Mouse (Mus musculus) embryonic facial prominence, embryonic 12.5 days (tissue): ENCODE data around the gene AC140267.1. TPM values are rescaled to one million over a fixed set of nuclear protein-coding genes. Genes with fewer than 3 reads are reported as not detected.

Experiments used
- ATAC-seq: fragments of 200-750 bp; cut with Nextera tagmentation; 2 replicates; pipeline ENCODE4 v1.8.0; 2017; ENCODE audit not compliant: insufficient number of reproducible peaks, insufficient read depth, low FRiP score, low TSS enrichment
- H3K27ac ChIP-seq: fragments of 300-500 bp; sonication (generic); 2 replicates; pipeline ENCODE4 v1.5.1; 2016; ENCODE audit warnings: mild to moderate bottlenecking
- H3K27me3 ChIP-seq: fragments of 300-500 bp; sonication (generic); 2 replicates; pipeline ENCODE4 v1.6.1; 2016; ENCODE audit warnings: mild to moderate bottlenecking, moderate library complexity
- H3K36me3 ChIP-seq: fragments of 300-500 bp; sonication (generic); 2 replicates; pipeline ENCODE4 v1.6.1; 2016; ENCODE audit warnings: mild to moderate bottlenecking
- H3K4me1 ChIP-seq: fragments of 300-500 bp; sonication (generic); 2 replicates; pipeline ENCODE4 v1.6.1; 2016
- H3K4me2 ChIP-seq: fragments of 300-500 bp; sonication (generic); replicated peaks from 2 replicates; pipeline ENCODE4 v1.6.1; 2016; ENCODE audit warnings: mild to moderate bottlenecking, moderate library complexity
- H3K4me3 ChIP-seq: fragments of 300-500 bp; sonication (generic); 2 replicates; pipeline ENCODE4 v1.5.1; 2016; ENCODE audit warnings: mild to moderate bottlenecking
- H3K9ac ChIP-seq: fragments of 300-500 bp; sonication (generic); 2 replicates; pipeline ENCODE4 v1.6.1; 2016; ENCODE audit warnings: mild to moderate bottlenecking, moderate library complexity
- H3K9me3 ChIP-seq: fragments of 300-500 bp; sonication (generic); 2 replicates; pipeline ENCODE4 v1.6.1; 2016; ENCODE audit warnings: mild to moderate bottlenecking, moderate library complexity
- WGBS: fragments of 180-500 bp; shearing (Covaris S2); methylation state at CpG from one replicate; pipeline ENCODE4 v1.1.7; 2016; 5-methylcytosine and 5-hydroxymethylcytosine counted together
- polyA plus RNA-seq: library from polyadenylated mRNA; unstranded; fragments of >200 nt; fragmentation: Nextera tagmentation; extraction: Ambion mirVana; gene quantifications from 2 replicates; pipeline ENCODE4 v1.2.1, GENCODE M21; 2016

AC140267.1 gene
- polyA plus RNA-seq, 1 experiment from 2014 or later, result 1.6 TPM

GRCm38 (mm10) chr15:80277107-80277506 is 41.5 kb downstream of the AC140267.1 start:
- ATAC-seq, result no peak
- H3K9me3 ChIP-seq, result no peaks in the 10 kb centered on the region
- no peaks in the 10 kb centered on the region for H3K4me1 ChIP-seq
- WGBS, result 44% methylated on average over 9 of the region's 9 CpGs
- no peak overlapping the region for H3K4me2 ChIP-seq
- H3K27ac ChIP-seq, result no peak overlapping the region
- H3K4me3 ChIP-seq, result no peak overlapping the region
- H3K36me3 ChIP-seq, result no peaks in the 10 kb centered on the region
- H3K27me3 ChIP-seq, result peaks cover 22% of the 10 kb centered on the region
- no peak overlapping the region for H3K9ac ChIP-seq

- H3K27ac ChIP-seq, result no peak overlapping the region
- H3K27me3 ChIP-seq, result peaks cover 28% of the 10 kb centered on the region
- no peak overlapping the region for H3K9ac ChIP-seq
- no peaks in the 10 kb centered on the region for H3K36me3 ChIP-seq
- WGBS, result 2% methylated on average over 6 of the region's 6 CpGs
- H3K4me3 ChIP-seq, result no peak overlapping the region
- no peak for ATAC-seq
- no peak overlapping the region for H3K4me2 ChIP-seq
- H3K4me1 ChIP-seq, result no peaks in the 10 kb centered on the region
- no peaks in the 10 kb centered on the region for H3K9me3 ChIP-seq
Observed at GRCm38 (mm10) chr15:80277625-80278024, 42.0 kb downstream of the AC140267.1 start.

- Histone ChIP-seq H3K4me2 (no peak overlapping the region), H3K27me3 (peaks cover 33% of the 10 kb centered on the region), H3K4me3 (no peak overlapping the region), H3K4me1 (no peaks in the 10 kb centered on the region), H3K36me3 (no peaks in the 10 kb centered on the region), H3K9me3 (no peaks in the 10 kb centered on the region), H3K9ac (no peak overlapping the region), H3K27ac (no peak overlapping the region)
- 63% methylated on average over 5 of the region's 5 CpGs for WGBS
- ATAC-seq, result no peak
Observed at GRCm38 (mm10) chr15:80278121-80278759, 42.6 kb downstream of the AC140267.1 start.

- Histone ChIP-seq H3K4me2 (no peak overlapping the region), H3K4me3 (no peak overlapping the region), H3K27ac (no peak overlapping the region), H3K27me3 (peaks cover 38% of the 10 kb centered on the region), H3K9ac (no peak overlapping the region), H3K36me3 (no peaks in the 10 kb centered on the region), H3K9me3 (no peaks in the 10 kb centered on the region), H3K4me1 (no peaks in the 10 kb centered on the region)
- ATAC-seq, result no peak
- WGBS, result 76% methylated on average over 2 of the region's 2 CpGs
Observed at GRCm38 (mm10) chr15:80279053-80279452, 43.4 kb downstream of the AC140267.1 start.

GRCm38 (mm10) chr15:80280646-80281045 is 45.0 kb downstream of the AC140267.1 start:
- Histone ChIP-seq H3K27me3 (peaks cover 54% of the 10 kb centered on the region), H3K9me3 (no peaks in the 10 kb centered on the region), H3K9ac (no peak overlapping the region), H3K4me1 (no peaks in the 10 kb centered on the region), H3K36me3 (no peaks in the 10 kb centered on the region), H3K4me3 (no peak overlapping the region), H3K4me2 (no peak overlapping the region), H3K27ac (no peak overlapping the region)
- no peak for ATAC-seq
- 22% methylated on average over 6 of the region's 6 CpGs for WGBS

Other genes starting within 250 kb of the AC140267.1 start
- gene Pdgfb, start 220.9 kb upstream of the AC140267.1 start, polyA plus RNA-seq, result 3.2 and 3.4 TPM in 2 replicates
- gene Syngr1, start 144.5 kb upstream of the AC140267.1 start, polyA plus RNA-seq, result 6.4 and 8.1 TPM in 2 replicates
- gene Rpl3, start 144.0 kb upstream of the AC140267.1 start, polyA plus RNA-seq, result 944 and 1,004 TPM in 2 replicates
- 47.5 and 48.5 TPM in 2 replicates for gene Tab1, start 102.7 kb upstream of the AC140267.1 start, polyA plus RNA-seq
- gene Mgat3, start 62.1 kb upstream of the AC140267.1 start, polyA plus RNA-seq, result 10.5 and 11.7 TPM in 2 replicates
- 39.7 and 42.1 TPM in 2 replicates for gene Mief1, start 1.8 kb upstream of the AC140267.1 start, polyA plus RNA-seq
- gene Atf4, start 19.3 kb downstream of the AC140267.1 start, polyA plus RNA-seq, result 104 and 117 TPM in 2 replicates
- gene Rps19bp1, start 28.5 kb downstream of the AC140267.1 start, polyA plus RNA-seq, result 65.3 and 65.9 TPM in 2 replicates
- 0.01 and 0.03 TPM in 2 replicates for gene Cacna1i, start 51.4 kb downstream of the AC140267.1 start, polyA plus RNA-seq